Mouse (Mus musculus): ENCODE results near the gene Rpn2. TPM values are rescaled to one million over a fixed set of nuclear protein-coding genes. Genes with fewer than 3 reads are reported as not detected.
A peak's percentile ranks its signal among the peaks of the same experiment; 100 is the strongest.

The Rpn2 gene
- polyA plus RNA-seq, 1 experiment from 2014 or later, result 391 TPM

DNA sequence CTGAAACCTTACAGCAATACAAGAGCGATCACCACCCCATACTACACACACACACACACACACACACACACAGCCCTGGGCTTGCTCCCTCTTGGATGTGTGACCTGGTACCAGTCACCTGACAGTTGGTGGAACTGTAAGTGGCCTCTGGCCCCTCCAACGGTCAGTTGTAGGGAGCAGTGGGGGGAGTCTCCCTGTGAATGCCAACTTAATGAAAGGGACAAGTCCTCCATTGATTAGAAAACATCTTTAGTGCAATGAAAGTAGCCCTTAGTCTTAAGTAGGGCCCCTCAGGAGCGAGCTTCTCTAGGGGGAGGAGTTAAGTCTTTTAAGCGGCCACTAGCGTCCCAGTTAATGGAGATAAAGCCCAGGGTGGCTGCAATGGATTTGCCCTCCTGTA lies 49.3 kb downstream of the Rpn2 start:
- in situ Hi-C loops (cut with MboI; ENCODE audit: low pct_unique_long_range_greater_than_20kb), result no loop called here
- no peaks in the 10 kb centered on the region for H3K27me3 ChIP-seq
- CTCF ChIA-PET, result no interaction called here
- DNase-seq (ENCODE audit: low read depth, low spot score) (no peak), ATAC-seq (no peak)
- POLR2A ChIA-PET, result no interaction called here
- TF ChIP-seq CTCF (IDR thresholded peaks at IDR 0.05), result no peak

- in situ Hi-C loops (cut with MboI; ENCODE audit: low pct_unique_long_range_greater_than_20kb), result no loop called here
- no peaks in the 10 kb centered on the region for H3K27me3 ChIP-seq
- CTCF ChIA-PET, result interaction anchor here (0.7 to 1.0 kb wide), 2 partner anchors 10 to 479 kb away, joined by 3 read pairs; no protein-coding TSS in a partner anchor
- ATAC-seq (no peak), DNase-seq (ENCODE audit: low read depth, low spot score) (no peak)
- POLR2A ChIA-PET, result no interaction called here
- TF ChIP-seq CTCF (IDR thresholded peaks at IDR 0.05), result no peak
Measured at GRCm38 (mm10) chr2:157328570-157328969, 49.8 kb downstream of the Rpn2 start.

DNA sequence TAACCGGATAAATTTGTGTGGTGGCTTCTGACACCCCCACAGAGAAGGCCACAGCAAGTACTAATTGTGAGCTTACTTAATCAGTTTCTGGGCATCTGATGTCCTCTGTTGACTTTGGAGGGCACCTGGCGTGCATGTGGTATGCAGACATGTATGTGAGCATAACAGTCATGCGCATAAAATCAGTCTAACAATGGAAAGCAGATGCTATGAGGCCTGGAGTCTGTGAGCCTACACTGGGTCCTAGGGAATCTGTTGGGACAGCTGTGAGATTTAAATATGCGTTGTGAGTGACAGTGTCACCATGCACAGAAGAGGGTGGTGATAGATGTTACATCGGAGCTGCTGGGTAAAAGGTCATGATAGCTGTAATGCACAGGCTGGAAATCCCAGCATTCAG lies 53.2 kb downstream of the Rpn2 start:
- TF ChIP-seq CTCF (IDR thresholded peaks at IDR 0.05), result no peak
- in situ Hi-C loops (cut with MboI; ENCODE audit: low pct_unique_long_range_greater_than_20kb), result no loop called here
- no peaks in the 10 kb centered on the region for H3K27me3 ChIP-seq
- POLR2A ChIA-PET, result interaction anchor here (0.6 kb wide), 1 partner anchor 9 kb away, joined by 3 read pairs; no protein-coding TSS in a partner anchor
- ATAC-seq, result no peak
- CTCF ChIA-PET, result interaction anchor here (1.1 kb wide), 1 partner anchor 9 kb away, joined by 4 read pairs; no protein-coding TSS in a partner anchor
- DNase-seq (ENCODE audit: low read depth, low spot score), result no peak

GRCm38 (mm10) chr2:157338663-157339062 lies 59.8 kb downstream of the Rpn2 start:
- ATAC-seq (no peak), DNase-seq (ENCODE audit: low read depth, low spot score) (no peak)
- TF ChIP-seq CTCF (IDR thresholded peaks at IDR 0.05), result no peak
- POLR2A ChIA-PET, result no interaction called here
- in situ Hi-C loops (cut with MboI; ENCODE audit: low pct_unique_long_range_greater_than_20kb), result loop anchor here (5.0 kb wide), 1 partner anchor 51 kb away; no protein-coding TSS in a partner anchor
- CTCF ChIA-PET, result interaction anchor here (0.8 to 1.7 kb wide), 15 partner anchors 10 to 234 kb away, joined by 3 to 7 read pairs (median 4); no protein-coding TSS in a partner anchor
- no peaks in the 10 kb centered on the region for H3K27me3 ChIP-seq

DNA sequence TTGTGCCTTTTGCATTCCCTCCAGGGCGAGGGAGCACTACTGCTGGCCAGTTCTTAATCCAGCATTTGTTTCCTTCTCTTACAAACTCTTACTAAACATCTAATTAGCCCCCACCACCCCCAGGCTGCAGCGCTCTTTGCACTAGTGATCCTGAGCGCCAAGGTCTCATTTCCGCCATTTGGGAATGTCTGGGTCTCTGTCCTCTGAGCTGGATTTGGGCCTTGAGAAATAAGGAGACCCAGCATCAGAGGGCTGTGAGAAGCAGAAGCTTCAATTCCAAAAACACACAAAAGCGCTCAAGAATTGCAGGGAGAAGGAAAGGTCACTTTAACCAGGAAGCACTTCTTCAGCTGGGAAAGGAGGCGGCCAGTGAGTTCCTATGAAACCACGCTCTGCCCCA lies 60.7 kb downstream of the Rpn2 start:
- no peak for TF ChIP-seq CTCF (IDR thresholded peaks at IDR 0.05)
- in situ Hi-C loops (cut with MboI; ENCODE audit: low pct_unique_long_range_greater_than_20kb), result loop anchor here (5.0 kb wide), 1 partner anchor 52 kb away; no protein-coding TSS in a partner anchor
- ATAC-seq (no peak), DNase-seq (ENCODE audit: low read depth, low spot score) (no peak)
- POLR2A ChIA-PET, result no interaction called here
- CTCF ChIA-PET, result interaction anchor here (1.3 to 1.5 kb wide), 2 partner anchors 227 to 233 kb away, joined by 4 to 6 read pairs; no protein-coding TSS in a partner anchor
- no peaks in the 10 kb centered on the region for H3K27me3 ChIP-seq

DNA sequence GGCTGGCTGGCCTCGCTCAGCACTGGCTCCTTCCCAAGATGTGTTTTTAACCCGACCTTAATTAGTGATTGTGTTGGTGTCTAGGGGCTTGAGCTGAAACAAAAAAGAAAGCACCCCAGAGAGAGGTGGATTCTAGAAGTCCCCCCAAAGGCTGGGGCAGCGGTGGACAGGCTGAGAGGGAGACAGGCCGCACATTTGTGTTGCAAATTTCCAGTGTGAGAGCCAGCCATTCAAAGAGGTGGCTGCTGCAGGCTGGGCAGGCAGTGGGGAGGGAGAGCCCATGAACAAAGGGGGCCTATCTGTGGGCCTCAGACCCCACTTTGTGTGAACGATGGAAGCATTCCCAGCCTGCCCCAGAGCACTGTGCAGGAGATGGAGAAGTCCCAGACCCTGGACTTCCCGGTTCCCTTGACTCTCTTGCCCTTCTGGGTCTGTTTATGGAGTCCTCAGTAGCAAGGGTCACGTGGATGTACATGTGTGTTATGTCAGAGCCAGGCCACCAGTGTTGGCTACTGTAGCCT lies 61.5 kb downstream of the Rpn2 start:
- no peaks in the 10 kb centered on the region for H3K27me3 ChIP-seq
- DNase-seq (ENCODE audit: low read depth, low spot score) (no peak), ATAC-seq (no peak)
- ChIA-PET POLR2A (no interaction called here), CTCF (interaction anchor here (1.1 to 3.0 kb wide), 6 partner anchors 44 to 230 kb away, joined by 4 to 24 read pairs (median 4); partner anchors contain the start of gene Blcap)
- no peak for TF ChIP-seq CTCF (IDR thresholded peaks at IDR 0.05)
- in situ Hi-C loops (cut with MboI; ENCODE audit: low pct_unique_long_range_greater_than_20kb), result loop anchor here (5.0 kb wide), 2 partner anchors 122 to 232 kb away; partner anchors contain the start of gene Blcap

- no peaks in the 10 kb centered on the region for H3K27me3 ChIP-seq
- in situ Hi-C loops (cut with MboI; ENCODE audit: low pct_unique_long_range_greater_than_20kb), result loop anchor here (5.0 kb wide), 2 partner anchors 121 to 231 kb away; partner anchors contain the start of gene Blcap
- no peak for ATAC-seq
- POLR2A ChIA-PET, result interaction anchor here (1.3 kb wide), 1 partner anchor 116 kb away, joined by 3 read pairs; no protein-coding TSS in a partner anchor
- CTCF ChIA-PET, result interaction anchor here (0.6 to 3.0 kb wide), 20 partner anchors 9 to 240 kb away, joined by 3 to 24 read pairs (median 4); partner anchors contain the start of genes Blcap and Mroh8
- DNase-seq (ENCODE audit: low read depth, low spot score), result no peak
- TF ChIP-seq CTCF (IDR thresholded peaks at IDR 0.05), result peak; percentile 95
Measured at GRCm38 (mm10) chr2:157341554-157342270, 62.9 kb downstream of the Rpn2 start.

- ATAC-seq (no peak), DNase-seq (ENCODE audit: low read depth, low spot score) (no peak)
- H3K27me3 ChIP-seq, result no peaks in the 10 kb centered on the region
- in situ Hi-C loops (cut with MboI; ENCODE audit: low pct_unique_long_range_greater_than_20kb), result loop anchor here (5.0 kb wide), 2 partner anchors 120 to 230 kb away; partner anchors contain the start of gene Blcap
- no peak for TF ChIP-seq CTCF (IDR thresholded peaks at IDR 0.05)
- ChIA-PET POLR2A (interaction anchor here (1.3 kb wide), 1 partner anchor 115 kb away, joined by 3 read pairs; no protein-coding TSS in a partner anchor), CTCF (interaction anchor here (1.1 to 3.0 kb wide), 9 partner anchors 9 to 230 kb away, joined by 3 to 24 read pairs (median 4); partner anchors contain the start of gene Mroh8)
Measured at GRCm38 (mm10) chr2:157342328-157342926, 63.6 kb downstream of the Rpn2 start.

- ATAC-seq, result no peak
- no peak for TF ChIP-seq CTCF (IDR thresholded peaks at IDR 0.05)
- ChIA-PET CTCF (interaction anchor here (1.4 to 3.0 kb wide), 4 partner anchors 12 to 229 kb away, joined by 3 to 24 read pairs (median 11); no protein-coding TSS in a partner anchor), POLR2A (no interaction called here)
- in situ Hi-C loops (cut with MboI; ENCODE audit: low pct_unique_long_range_greater_than_20kb), result loop anchor here (5.0 kb wide), 2 partner anchors 119 to 229 kb away; partner anchors contain the start of gene Blcap
- DNase-seq (ENCODE audit: low read depth, low spot score), result no peak
- H3K27me3 ChIP-seq, result no peaks in the 10 kb centered on the region
Measured at GRCm38 (mm10) chr2:157343337-157343736, 64.5 kb downstream of the Rpn2 start.

All from Patski (cell line).